Mouse (Mus musculus) stomach, postnatal 0 days (tissue): ENCODE results near the gene Fut1.

Experiments used
- CTCF ChIP-seq: IDR thresholded peaks from 2 replicates; pipeline ENCODE4 v1.5.1; 2016; ENCODE audit warnings: antibody characterized with exemption, low read depth, mild to moderate bottlenecking, moderate library complexity
- EP300 ChIP-seq: optimal IDR thresholded peaks from 2 replicates; pipeline ENCODE3; 2016; ENCODE audit warnings: antibody characterized with exemption

GRCm38 (mm10) chr7:45570103-45570741, 46.9 kb upstream of the Fut1 start, which contains the start of gene Bcat2:
- TF ChIP-seq CTCF (no peak; the same call in 1 of the 2 replicates), EP300 (no peak)
